Mouse (Mus musculus): Measurements from ENCODE around the gene Tead4. TPM values are rescaled to one million over a fixed set of nuclear protein-coding genes. Genes with fewer than 3 reads are reported as not detected.

Gene Tead4
- total RNA-seq, 1 experiment from 2014 or later, result not detected

DNA sequence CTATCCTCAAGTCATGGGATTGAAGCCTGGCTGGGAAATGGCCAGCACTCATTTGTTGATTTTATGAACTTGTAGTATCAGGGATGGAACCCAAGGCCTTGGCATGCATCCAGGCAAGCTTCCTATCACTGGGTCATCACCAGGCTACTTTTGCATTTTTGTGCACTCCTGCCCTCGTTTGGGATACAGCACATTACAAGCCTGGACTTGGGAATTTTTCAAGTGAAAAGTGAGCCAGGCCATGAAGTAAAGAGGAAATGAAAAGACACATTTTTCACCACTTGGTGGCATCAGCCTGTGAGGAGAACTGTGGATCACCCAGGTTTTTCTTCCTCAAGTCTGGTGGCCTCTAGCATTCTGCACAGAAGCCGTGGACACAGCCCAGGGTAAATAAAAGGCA lies 117.1 kb downstream of the Tead4 start:
- ATAC-seq (replicated peaks; ENCODE audit: low read depth, poor library complexity, severe bottlenecking), result no peak

DNA sequence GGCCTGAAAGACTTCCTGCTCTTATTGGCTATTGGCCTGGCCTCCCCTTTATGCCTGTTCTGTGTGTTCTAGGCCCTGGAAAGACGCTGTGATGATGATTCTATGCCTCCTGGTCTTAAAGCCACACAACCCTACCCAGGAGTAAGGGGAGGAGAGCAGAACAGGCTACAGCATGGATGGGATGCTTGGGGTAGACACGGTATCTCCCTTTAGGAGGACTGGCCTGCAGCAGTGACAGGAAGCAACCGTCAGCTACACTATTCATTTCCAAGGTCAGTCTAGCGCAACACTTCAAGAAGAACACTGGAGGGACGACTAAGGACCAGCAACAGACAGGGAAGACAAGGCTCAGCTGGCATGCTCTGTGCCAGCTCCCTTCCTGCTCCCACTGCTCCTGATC lies 119.4 kb downstream of the Tead4 start:
- ATAC-seq (replicated peaks; ENCODE audit: low read depth, poor library complexity, severe bottlenecking), result no peak

DNA sequence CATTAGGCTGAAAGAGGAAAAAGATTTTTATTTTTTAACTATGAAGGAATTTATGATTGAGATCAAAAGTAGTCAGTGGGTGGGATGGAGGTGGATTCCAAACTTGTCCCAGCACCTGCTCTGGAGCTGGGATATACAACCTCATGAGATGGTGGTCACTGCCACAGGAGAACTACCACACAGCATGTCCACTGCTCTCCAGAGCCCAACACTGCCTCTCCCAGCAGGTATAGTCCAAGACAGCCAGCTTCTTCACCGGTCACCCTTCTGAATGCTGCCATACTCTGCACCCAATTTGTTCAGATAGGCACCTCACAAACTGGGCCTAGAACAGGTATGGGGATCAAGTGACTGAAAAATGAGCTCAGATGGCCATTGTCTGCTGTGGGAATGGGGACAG lies 121.0 kb downstream of the Tead4 start:
- ATAC-seq (replicated peaks; ENCODE audit: low read depth, poor library complexity, severe bottlenecking), result no peak

DNA sequence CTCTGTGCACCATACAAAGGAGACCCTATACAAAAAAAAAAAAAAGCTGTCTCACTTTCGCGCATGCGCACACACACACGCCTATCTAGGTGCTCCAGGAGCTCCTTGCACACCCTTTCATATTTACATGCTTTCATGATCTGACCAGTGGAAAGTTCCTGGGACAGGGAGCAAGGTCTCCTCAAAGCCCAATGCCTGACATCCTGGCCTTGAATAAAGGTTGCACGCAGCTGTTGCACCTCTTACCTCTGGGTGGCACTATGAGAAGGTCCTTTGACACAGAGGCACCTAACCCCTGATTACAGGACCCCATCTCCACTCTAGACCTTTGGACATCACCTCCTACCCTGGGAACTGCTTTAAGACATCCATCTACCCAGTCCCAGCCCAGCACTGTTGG lies 121.4 kb downstream of the Tead4 start:
- no peak for ATAC-seq (replicated peaks; ENCODE audit: low read depth, poor library complexity, severe bottlenecking)

DNA sequence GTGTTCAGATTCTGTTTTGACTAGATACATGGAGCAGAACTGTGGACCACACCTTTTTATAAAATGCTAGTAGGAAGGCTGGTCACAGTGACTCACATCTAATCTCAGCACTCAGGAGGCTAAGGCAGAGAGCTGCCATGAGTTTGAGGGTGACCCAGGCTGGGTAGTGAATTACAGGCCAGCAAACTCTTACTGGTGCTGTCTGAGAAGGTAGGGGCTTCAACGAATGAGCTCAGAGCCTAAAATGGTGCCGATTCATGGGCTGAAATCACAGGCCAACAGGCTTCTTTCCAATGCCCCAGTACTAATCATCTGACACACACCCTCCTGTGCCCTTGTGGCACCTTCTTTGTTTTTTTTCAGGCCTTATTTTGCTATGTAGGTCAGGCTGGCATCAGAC lies 121.9 kb downstream of the Tead4 start:
- ATAC-seq (replicated peaks; ENCODE audit: low read depth, poor library complexity, severe bottlenecking), result no peak

Other genes starting within 250 kb of the Tead4 start
- gene Tspan9, start 157.2 kb downstream of the Tead4 start, total RNA-seq (2017), result 0.29 and 0.69 TPM in 2 replicates
- 0.19 and 0.27 TPM in 2 replicates for gene Tulp3, start 55.0 kb upstream of the Tead4 start, total RNA-seq (2017)
- 39.5 and 43.8 TPM in 2 replicates for gene Rhno1, start 62.1 kb upstream of the Tead4 start, total RNA-seq (2017)
- 10.9 and 19.5 TPM in 2 replicates for gene Foxm1, start 62.1 kb upstream of the Tead4 start, total RNA-seq (2017)
- not detected in 2 replicates for gene Tex52, start 74.6 kb upstream of the Tead4 start, total RNA-seq (2017)
- not detected in 2 replicates for gene Gm44596, start 74.7 kb upstream of the Tead4 start, total RNA-seq (2017)
- gene Nrip2, start 98.5 kb upstream of the Tead4 start, total RNA-seq (2017), result under 0.01 TPM in 1 of 2 replicates, not detected in the other
- 13.9 and 19.0 TPM in 2 replicates for gene Itfg2, start 124.1 kb upstream of the Tead4 start, total RNA-seq (2017)
- 331 and 387 TPM in 2 replicates for gene Fkbp4, start 137.9 kb upstream of the Tead4 start, total RNA-seq (2017)
- gene Pzp, start 225.9 kb upstream of the Tead4 start, total RNA-seq (2017), result not detected in 2 replicates